Mouse (Mus musculus) thymus, adult 2 months (tissue): ENCODE measurements around the gene Ercc8.

Experiments used
- CTCF ChIP-seq: fragments of 200-500 bp; IDR thresholded peaks from 2 replicates; pipeline ENCODE4 v1.5.1; 2012; ENCODE audit warnings: mild to moderate bottlenecking, control low read depth, low read length, moderate library complexity, borderline replicate concordance; ENCODE audit not compliant: control insufficient read depth, poor library complexity, insufficient read depth; ENCODE audit errors: extremely low read depth
- POLR2A ChIP-seq: fragments of 200-500 bp; IDR thresholded peaks from 2 replicates; pipeline ENCODE4 v1.6.1; 2012; ENCODE audit warnings: mild to moderate bottlenecking, low read length, control low read depth, moderate library complexity; ENCODE audit not compliant: control insufficient read depth, poor library complexity, insufficient read depth; ENCODE audit errors: extremely low read depth

DNA sequence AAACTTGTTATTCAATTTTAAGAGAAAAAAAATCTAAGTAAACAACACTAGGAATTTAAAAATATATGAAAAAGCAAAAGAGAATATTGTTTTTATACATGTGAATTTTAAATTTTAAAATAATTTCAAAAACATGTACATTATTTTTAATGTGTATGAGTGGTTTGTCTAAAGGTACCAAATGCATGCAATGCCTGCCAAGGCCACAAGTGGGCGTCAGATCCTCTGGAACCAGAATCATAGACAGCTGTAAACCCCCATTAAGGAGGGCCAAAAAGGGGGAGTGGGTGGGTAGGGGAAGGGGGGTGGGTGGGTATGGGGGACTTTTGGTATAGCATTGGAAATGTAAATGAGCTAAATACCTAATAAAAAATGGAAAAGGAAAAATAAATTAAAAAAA, 31.4 kb upstream of the Ercc8 start:
- TF ChIP-seq CTCF (no peak), POLR2A (no peak)
